Mouse (Mus musculus): ENCODE measurements around the gene 1810037I17Rik.
"Not testable (repeated sequence)": the region's sequence is repeated elsewhere in the genome, so short reads cannot be mapped to it uniquely, and the experiment has no call there.

Gene 1810037I17Rik

GRCm38 (mm10) chr3:122929723-122930122, 5.7 kb downstream of the 1810037I17Rik start:
- DNase-seq (ENCODE audit: extremely low spot score, low read depth, low spot score) = no peak

GRCm38 (mm10) chr3:122932466-122932865, 8.5 kb downstream of the 1810037I17Rik start:
- DNase-seq (ENCODE audit: extremely low spot score, low read depth, low spot score) = no peak

GRCm38 (mm10) chr3:122937176-122937575, 13.2 kb downstream of the 1810037I17Rik start:
- DNase-seq (ENCODE audit: extremely low spot score, low read depth, low spot score) = not testable (repeated sequence)

GRCm38 (mm10) chr3:122939215-122939614, 15.2 kb downstream of the 1810037I17Rik start:
- no peak for DNase-seq (ENCODE audit: extremely low spot score, low read depth, low spot score)

- no peak for DNase-seq (ENCODE audit: extremely low spot score, low read depth, low spot score)
These were observed 19.4 kb downstream of the 1810037I17Rik start for GRCm38 (mm10) chr3:122943387-122943890.

GRCm38 (mm10) chr3:122950129-122950528, 26.1 kb downstream of the 1810037I17Rik start:
- no peak for DNase-seq (ENCODE audit: extremely low spot score, low read depth, low spot score)

- DNase-seq (ENCODE audit: extremely low spot score, low read depth, low spot score) = no peak
These were observed 40.3 kb downstream of the 1810037I17Rik start for GRCm38 (mm10) chr3:122964301-122964700.

GRCm38 (mm10) chr3:122968391-122968790, 44.4 kb downstream of the 1810037I17Rik start:
- DNase-seq (ENCODE audit: extremely low spot score, low read depth, low spot score) = no peak

- DNase-seq (ENCODE audit: extremely low spot score, low read depth, low spot score) = no peak
These were observed 48.3 kb downstream of the 1810037I17Rik start for GRCm38 (mm10) chr3:122972126-122972822.

GRCm38 (mm10) chr3:122974833-122975232, 50.8 kb downstream of the 1810037I17Rik start:
- no peak for DNase-seq (ENCODE audit: extremely low spot score, low read depth, low spot score)

GRCm38 (mm10) chr3:122975363-122975762, 51.4 kb downstream of the 1810037I17Rik start:
- no peak for DNase-seq (ENCODE audit: extremely low spot score, low read depth, low spot score)

All from hindlimb bud, embryonic 11.5 days (tissue).